Mouse (Mus musculus) WW6 (cell line): ENCODE data around the gene Fam171a2.

Experiments used
- DNase-seq: peaks from one replicate; pipeline ENCODE4 v3.0.0-alpha.2; 2013; ENCODE audit warnings: low read depth, low spot score

Fam171a2 gene

DNA sequence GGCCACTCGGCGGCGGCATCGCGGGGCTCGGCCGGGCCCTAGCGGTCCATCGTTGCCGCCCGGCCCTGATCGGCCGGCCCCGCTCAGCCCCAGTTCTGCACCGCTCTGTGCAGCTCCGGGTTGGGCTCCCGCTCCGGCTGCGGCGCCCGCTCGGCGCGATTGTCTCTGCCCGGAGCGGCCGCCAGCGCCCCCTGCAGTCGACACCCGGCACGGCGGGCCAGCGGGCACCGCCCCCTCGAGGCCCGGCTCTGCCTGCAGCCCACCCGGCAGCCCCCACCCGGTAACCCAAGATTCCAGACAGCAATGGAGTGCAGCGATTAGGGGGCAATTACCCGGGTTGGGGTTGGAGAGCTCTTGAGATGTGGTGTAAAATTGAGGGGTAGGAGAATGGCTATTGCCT is at the start of gene Fam171a2:
Gene Fam171a2, minus strand, starts transcription at position 186 of the 400 bp plus-strand sequence.
- no peak for DNase-seq

DNA sequence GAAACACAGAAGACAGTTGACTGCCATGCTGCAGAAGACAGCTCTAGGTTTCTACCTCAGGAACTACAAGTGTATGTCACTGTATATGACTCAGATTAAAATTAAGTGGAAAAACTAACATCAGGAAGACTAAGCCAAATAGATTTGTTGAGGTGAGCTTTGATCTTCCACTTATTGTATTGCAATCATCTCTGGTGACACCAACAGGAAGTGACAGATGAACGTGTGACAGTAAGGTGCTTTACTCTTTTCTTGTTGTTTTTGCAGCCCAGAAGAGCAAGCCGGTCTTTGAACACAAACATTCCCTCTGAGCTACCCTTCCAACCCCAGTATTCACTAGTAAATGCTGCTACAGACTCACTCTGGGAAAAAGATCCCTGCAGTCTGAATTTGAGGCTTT is 49.2 kb upstream of the Fam171a2 start:
- no peak for DNase-seq

DNA sequence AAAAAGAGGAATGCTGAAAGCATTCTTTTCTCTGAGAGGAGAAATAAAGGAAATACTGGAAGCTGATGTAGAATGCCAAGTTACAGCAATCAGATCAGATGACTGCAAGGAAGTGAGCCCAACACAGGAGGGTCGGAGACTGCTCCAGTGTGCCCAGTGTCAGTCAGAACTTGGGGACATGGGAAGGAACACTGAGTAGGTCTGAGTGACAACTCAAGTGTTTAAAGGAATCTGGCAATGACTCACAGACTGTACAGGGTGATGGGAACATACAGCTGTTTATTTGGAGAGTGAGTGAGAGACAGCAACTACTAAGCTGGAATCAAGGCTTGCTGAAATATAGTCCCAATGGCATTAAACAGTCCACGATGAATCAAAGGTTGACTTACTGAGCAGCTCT is 48.7 kb upstream of the Fam171a2 start:
- no peak for DNase-seq

DNA sequence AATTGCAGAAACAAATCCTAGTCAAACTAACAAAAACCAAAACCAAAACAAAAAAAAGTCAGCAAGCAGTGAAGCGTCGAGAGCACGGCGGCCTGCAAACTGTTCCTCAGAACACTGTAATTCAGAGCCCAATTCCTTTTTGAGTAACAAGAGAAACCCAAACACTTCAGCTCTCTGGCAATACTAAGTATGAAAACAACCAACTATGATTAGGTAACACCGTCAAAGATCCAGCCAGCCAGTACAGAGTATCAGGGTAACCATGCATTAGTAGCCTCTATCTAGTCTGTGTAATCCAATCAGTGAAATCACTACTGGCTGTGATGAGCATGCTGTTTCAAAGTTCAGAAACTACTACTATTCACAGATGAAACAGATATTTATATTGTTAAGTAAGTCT is 48.3 kb upstream of the Fam171a2 start:
- no peak for DNase-seq

DNA sequence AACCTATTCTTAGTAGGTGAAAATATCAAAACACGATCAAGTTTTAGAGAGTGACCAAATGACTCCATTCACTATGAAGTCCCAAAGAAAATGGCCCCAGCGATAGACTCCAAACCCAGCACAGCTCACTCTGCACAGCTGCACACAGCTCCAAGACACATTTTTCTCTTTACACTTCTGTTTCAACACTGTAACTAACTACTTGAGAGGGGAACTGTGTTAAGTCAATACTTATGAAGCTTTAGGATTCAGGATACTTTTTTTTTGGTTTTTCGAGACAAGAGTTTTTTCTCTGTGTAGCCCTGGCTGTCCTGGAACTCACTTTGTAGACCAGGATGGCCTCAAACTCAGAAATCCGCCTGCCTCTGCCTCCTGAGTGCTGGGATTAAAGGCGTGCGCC is 47.6 kb upstream of the Fam171a2 start:
- DNase-seq: no peak

- DNase-seq: no peak
Measured at GRCm38 (mm10) chr11:102494063-102494650, 46.7 kb upstream of the Fam171a2 start.

DNA sequence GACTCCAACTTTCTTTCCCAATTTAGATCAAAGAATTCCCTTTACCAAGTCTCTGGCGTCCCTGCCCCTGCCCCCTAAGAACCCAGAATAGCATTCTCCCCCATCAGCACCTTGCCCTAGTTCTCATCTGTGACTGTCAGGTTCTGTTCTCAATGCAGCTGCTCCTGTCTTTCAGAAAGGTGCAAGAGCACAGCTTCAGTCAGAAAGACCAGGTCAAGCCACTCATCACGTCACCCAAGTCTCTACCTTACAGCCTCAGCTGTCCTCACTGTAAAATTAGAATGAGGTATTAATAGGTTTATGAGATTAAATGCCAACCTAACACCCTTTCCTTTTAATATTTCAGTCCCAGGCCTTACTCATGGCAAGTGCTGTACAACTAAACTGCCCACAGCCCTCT is 45.8 kb upstream of the Fam171a2 start:
- no peak for DNase-seq

- no peak for DNase-seq
Measured at GRCm38 (mm10) chr11:102487901-102488300, 40.4 kb upstream of the Fam171a2 start.

GRCm38 (mm10) chr11:102486733-102487386 is 39.4 kb upstream of the Fam171a2 start:
- DNase-seq: peak; percentile 53

GRCm38 (mm10) chr11:102481779-102482178 is 34.3 kb upstream of the Fam171a2 start:
- no peak for DNase-seq

DNA sequence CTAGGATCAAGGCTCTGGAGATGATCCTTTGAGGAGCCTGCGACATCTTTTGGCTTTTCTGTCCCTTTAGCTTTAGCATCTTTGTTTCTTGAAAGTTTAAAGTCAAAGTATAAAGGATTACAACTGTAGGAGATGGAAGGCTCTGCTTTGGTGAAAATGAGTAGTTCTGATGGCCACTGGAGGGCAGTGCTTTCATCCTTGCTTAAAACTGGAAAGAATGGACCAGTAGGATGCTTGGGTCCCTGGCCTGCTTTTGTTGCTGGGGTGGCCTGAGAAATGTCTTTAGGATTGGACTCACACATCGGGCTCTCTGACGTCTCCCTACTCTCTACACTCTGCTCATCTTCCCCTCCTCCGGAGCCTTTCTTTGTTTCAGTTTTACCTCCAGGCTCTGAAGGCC is 33.4 kb upstream of the Fam171a2 start:
- DNase-seq: no peak

GRCm38 (mm10) chr11:102480111-102480510 is 32.6 kb upstream of the Fam171a2 start:
- no peak for DNase-seq

DNA sequence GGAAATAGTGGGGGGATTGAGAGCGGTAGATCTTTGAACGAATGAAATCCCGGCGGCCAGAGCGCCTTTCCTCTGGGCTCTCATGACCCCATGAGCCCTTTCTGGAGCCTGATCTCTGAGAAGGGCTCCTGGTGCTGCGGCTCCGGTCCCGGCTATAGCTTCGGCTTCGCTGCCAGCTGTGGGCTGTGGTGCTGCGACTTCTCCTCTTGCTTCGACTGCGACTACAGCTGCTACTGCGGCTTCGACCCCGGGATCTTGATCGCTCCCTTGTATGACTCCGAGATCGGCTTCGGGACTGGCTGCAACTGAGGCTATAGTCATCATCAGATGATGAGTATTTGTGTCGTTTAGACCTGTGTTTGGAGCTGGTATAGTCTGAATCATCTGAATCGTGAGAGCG is 32.1 kb upstream of the Fam171a2 start:
- DNase-seq: no peak

GRCm38 (mm10) chr11:102478671-102479070 is 31.2 kb upstream of the Fam171a2 start:
- no peak for DNase-seq

GRCm38 (mm10) chr11:102475027-102475426 is 27.5 kb upstream of the Fam171a2 start:
- no peak for DNase-seq

- no peak for DNase-seq
Measured at GRCm38 (mm10) chr11:102469648-102470357, 22.3 kb upstream of the Fam171a2 start, which contains the start of gene Itga2b. Gene Itga2b (minus strand): TSS chr11:102470122.

- peak; percentile 85 for DNase-seq
Measured at GRCm38 (mm10) chr11:102467041-102467631, 19.7 kb upstream of the Fam171a2 start.

DNA sequence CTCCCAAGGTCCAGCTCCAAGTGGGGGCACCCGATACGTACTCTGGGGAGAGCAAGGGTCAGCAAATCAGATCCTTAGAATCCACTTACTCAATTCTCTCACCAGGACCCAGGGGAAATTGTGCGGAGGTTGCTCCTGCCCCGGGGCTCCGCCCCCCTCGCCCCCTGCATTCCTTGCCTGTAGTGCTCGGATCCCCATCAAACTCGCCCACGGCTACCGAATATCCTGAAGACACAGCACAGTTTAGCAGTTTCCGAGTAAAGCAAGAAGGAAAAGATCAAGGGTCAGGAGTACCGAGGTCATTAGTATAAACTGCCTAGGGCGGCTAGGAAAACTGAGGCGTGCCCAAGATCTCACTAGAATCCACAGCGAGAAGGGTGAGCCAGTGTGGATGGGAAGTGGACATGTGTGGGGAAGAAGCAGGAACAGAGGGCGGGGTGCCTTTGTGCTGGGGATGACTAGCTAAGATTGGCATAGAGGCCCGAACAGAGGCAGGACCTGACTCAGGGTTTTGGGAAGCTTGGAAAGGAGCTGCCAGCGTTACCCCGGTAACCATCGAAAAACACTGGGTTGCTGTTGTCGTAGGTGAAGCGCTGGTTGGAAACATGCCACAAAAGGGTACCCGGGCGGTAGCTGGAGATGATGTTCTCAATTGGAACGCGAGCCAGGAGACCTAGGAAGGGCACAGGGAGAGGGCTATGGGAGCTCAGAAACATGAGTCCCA is 18.4 kb upstream of the Fam171a2 start:
- DNase-seq: no peak

- DNase-seq: no peak
Measured at GRCm38 (mm10) chr11:102464901-102465300, 17.4 kb upstream of the Fam171a2 start.

GRCm38 (mm10) chr11:102461764-102462163 is 14.3 kb upstream of the Fam171a2 start:
- no peak for DNase-seq

DNA sequence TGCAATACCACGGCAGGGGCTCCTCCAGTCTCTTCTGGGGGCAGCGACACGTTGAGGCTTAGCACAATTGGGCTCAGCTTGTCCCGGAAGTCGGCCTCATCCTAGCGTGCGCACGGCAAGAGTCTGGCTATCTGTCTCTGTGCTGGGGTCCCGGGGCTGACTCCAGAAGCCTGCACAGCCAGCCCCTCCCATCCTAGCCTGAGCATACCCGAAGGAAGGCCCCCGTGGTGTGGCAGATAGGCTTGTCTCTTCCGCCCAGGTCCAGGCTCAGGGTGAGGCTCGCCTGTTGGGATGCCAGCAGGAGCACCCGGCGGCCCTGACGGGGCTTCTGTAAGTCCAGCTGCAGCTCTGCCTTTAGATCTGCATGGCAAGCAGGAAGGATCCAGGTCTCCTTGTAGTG is 13.1 kb upstream of the Fam171a2 start:
- no peak for DNase-seq
